Mouse (Mus musculus): ENCODE results near the gene Rragc. TPM values are rescaled to one million over a fixed set of nuclear protein-coding genes. Genes with fewer than 3 reads are reported as not detected.

Gene Rragc
- polyA plus RNA-seq, 1 experiment = 0.64 TPM

DNA sequence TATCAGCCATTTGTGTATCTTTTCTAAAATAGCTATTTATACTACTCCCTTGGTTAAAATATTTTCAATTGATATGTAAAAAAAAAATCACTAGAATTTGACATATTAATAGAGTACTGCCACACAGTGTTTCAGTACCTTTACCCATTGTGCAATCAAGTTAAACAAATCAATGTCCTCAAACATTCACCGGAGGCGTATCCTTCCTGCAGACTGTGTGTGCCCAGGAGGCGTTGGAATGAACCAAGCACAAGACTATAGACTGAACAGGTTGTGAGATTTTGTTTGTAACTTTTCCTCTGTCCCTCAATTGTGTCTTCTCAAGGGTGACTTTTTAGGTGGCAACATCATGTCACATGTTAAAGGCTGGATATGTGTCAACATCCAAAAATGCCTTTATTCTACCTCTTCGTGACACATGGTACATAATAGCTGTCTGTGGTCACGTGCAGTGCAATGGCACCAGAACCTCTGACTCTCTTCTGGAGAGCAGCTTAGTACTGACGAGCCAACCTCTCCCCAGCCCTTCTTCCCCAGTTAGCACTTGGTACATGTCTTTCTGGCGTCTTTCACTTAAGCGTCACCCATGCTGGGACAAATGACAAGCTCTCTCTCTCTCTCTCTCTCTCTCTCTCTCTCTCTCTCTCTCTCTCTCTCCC lies 51.5 kb downstream of the Rragc start:
- no peaks in the 10 kb centered on the region for H3K36me3 ChIP-seq (ENCODE audit: control insufficient read depth)
- no peak overlapping the region for H3K4me3 ChIP-seq (replicated peaks)
- H3K9me3 ChIP-seq (ENCODE audit: control insufficient read depth, low read length) = peaks cover 2% of the 10 kb centered on the region; the same call in 1 of the 2 replicates
- H3K27me3 ChIP-seq (ENCODE audit: control insufficient read depth) = no peaks in the 10 kb centered on the region
- no peak for TF ChIP-seq GATA1 (IDR thresholded peaks at IDR 0.05; ENCODE audit: low read length)
- TF ChIP-seq TAL1 (IDR thresholded peaks at IDR 0.05; ENCODE audit: low read length) = no peak
- no peaks in the 10 kb centered on the region for H3K4me1 ChIP-seq (ENCODE audit: control insufficient read depth)

DNA sequence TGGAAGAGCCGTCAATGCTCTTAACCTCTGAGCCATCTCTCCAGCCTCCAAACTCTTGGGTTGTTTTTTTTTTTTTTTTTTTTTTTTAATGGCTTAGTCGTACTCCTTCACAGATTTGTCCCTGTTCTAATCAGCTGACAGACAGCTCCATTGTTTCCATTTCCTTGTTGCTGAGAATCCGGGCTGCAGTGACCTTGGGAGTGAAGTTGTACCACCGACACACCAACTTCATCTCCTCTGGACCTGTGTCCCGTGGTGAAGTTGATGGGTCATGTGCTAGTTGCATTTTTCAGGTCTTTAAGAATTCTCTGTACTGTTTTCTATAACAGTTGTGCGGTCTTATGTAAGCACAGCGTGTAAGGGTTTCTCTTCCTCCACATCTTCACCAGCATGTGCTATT lies 52.2 kb downstream of the Rragc start:
- H3K4me3 ChIP-seq (replicated peaks) = no peak overlapping the region
- H3K4me1 ChIP-seq (ENCODE audit: control insufficient read depth) = no peaks in the 10 kb centered on the region
- no peak for TF ChIP-seq TAL1 (IDR thresholded peaks at IDR 0.05; ENCODE audit: low read length)
- TF ChIP-seq GATA1 (IDR thresholded peaks at IDR 0.05; ENCODE audit: low read length) = no peak
- H3K36me3 ChIP-seq (ENCODE audit: control insufficient read depth) = no peaks in the 10 kb centered on the region
- H3K27me3 ChIP-seq (ENCODE audit: control insufficient read depth) = no peaks in the 10 kb centered on the region
- H3K9me3 ChIP-seq (ENCODE audit: control insufficient read depth, low read length) = peaks cover 2% of the 10 kb centered on the region; the same call in 1 of the 2 replicates

DNA sequence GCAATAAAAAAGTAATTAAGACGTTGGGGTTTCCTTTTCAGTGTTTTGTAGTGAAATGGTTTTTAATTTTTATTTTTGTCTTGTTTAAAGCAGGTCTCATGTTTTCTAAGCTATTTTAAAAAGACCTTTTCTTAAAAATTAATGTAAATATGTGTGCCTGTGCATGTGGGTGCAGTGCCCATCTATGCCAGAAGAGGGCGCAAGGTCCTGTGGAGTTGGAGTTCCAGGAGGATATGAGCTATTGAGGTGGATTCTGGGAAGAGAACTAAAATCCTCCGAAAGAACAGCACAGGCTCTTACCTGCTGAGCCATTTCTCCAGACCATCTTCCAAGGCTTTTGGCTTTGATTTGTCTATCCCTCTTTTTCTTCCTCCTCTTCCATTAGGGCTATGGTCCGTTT lies 53.8 kb downstream of the Rragc start:
- Histone ChIP-seq H3K27me3 (ENCODE audit: control insufficient read depth) (no peaks in the 10 kb centered on the region), H3K36me3 (ENCODE audit: control insufficient read depth) (no peaks in the 10 kb centered on the region), H3K9me3 (ENCODE audit: control insufficient read depth, low read length) (peaks cover 2% of the 10 kb centered on the region; the same call in 1 of the 2 replicates), H3K4me1 (ENCODE audit: control insufficient read depth) (no peaks in the 10 kb centered on the region), H3K4me3 (replicated peaks) (no peak overlapping the region)
- TF ChIP-seq TAL1 (IDR thresholded peaks at IDR 0.05; ENCODE audit: low read length) = no peak
- TF ChIP-seq GATA1 (IDR thresholded peaks at IDR 0.05; ENCODE audit: low read length) = no peak

DNA sequence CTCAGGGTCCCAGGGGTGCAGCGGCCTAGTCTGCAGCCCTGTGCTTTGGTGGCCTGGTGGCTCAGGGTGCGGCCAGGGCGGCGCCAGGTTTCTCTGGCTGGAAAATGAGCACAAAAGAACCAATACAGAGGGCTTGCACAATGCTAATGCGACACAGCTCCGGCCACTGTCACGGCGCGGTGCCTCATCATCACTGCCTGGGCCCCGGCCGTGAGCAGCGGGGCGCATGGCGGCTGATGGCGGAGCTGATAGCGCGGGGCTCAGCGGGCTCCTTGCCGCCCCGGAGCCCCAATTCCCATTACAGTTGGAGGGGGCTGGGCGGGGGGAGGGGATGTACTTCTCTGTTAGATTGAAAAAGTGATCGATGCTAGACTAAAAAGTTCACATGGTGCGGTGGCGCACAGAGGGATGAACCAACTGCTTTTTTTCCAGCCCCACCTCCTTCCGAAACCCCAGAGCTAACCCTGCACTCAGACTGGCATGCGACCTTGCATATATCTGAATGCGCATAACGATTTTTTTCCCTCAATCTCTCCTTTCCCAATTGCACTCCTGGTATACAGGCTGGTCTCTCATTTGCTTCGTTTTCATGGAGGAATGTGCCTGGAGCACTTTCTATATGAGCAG lies 55.3 kb downstream of the Rragc start:
- Histone ChIP-seq H3K36me3 (ENCODE audit: control insufficient read depth) (no peaks in the 10 kb centered on the region), H3K27me3 (ENCODE audit: control insufficient read depth) (no peaks in the 10 kb centered on the region), H3K4me1 (ENCODE audit: control insufficient read depth) (no peaks in the 10 kb centered on the region), H3K9me3 (ENCODE audit: control insufficient read depth, low read length) (peaks cover 2% of the 10 kb centered on the region; the same call in 1 of the 2 replicates), H3K4me3 (replicated peaks) (no peak overlapping the region)
- TF ChIP-seq TAL1 (IDR thresholded peaks at IDR 0.05; ENCODE audit: low read length) = no peak
- TF ChIP-seq GATA1 (IDR thresholded peaks at IDR 0.05; ENCODE audit: low read length) = no peak

DNA sequence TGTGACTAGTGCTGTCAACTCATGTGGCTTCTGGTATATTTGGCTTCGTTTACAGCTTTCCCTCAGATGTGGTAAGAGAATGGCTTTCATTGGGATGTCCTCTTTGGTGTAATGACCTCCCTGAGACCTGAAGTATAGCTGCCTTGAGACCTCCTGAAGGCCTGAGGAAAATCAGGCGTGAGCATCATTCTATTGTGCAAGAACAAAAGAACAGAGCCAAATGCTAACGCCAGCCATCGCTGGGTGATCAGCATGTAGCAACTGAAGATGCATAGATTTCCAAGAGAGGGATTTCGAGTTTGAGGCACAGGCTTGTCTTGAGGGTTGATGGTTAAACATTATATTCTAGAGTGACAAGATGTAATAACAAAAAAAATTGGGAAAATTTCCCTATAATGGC lies 64.9 kb downstream of the Rragc start:
- no peaks in the 10 kb centered on the region for H3K36me3 ChIP-seq (ENCODE audit: control insufficient read depth)
- H3K9me3 ChIP-seq (ENCODE audit: control insufficient read depth, low read length) = no peaks in the 10 kb centered on the region
- H3K4me1 ChIP-seq (ENCODE audit: control insufficient read depth) = no peaks in the 10 kb centered on the region
- no peaks in the 10 kb centered on the region for H3K27me3 ChIP-seq (ENCODE audit: control insufficient read depth)
- TF ChIP-seq TAL1 (IDR thresholded peaks at IDR 0.05; ENCODE audit: low read length) (no peak), GATA1 (IDR thresholded peaks at IDR 0.05; ENCODE audit: low read length) (no peak)
- no peak overlapping the region for H3K4me3 ChIP-seq (replicated peaks)

Other genes with a start within 250 kb of the Rragc start
- 4.9 and 5.5 TPM in 2 replicates for gene Macf1, start 233.1 kb upstream of the Rragc start, polyA plus RNA-seq (2012)
- gene Ndufs5, start 199.2 kb upstream of the Rragc start, polyA plus RNA-seq (2012) = 8.9 and 13.5 TPM in 2 replicates
- gene Akirin1, start 167.1 kb upstream of the Rragc start, polyA plus RNA-seq (2012) = 13.8 and 16.4 TPM in 2 replicates
- gene Rhbdl2, start 129.6 kb upstream of the Rragc start, polyA plus RNA-seq (2012) = not detected in 2 replicates
- gene 4933427I04Rik, start 57.8 kb upstream of the Rragc start, polyA plus RNA-seq (2012) = not detected in 2 replicates
- 3.2 and 5.4 TPM in 2 replicates for gene Mycbp, start 12.6 kb upstream of the Rragc start, polyA plus RNA-seq (2012)
- gene 4930535I16Rik, start 576 bp downstream of the Rragc start, polyA plus RNA-seq (2012) = not detected in 2 replicates

Data from erythroblast, embryonic 14.5 days (primary cell).